Mouse (Mus musculus): ENCODE measurements around the gene Cwh43.

Cwh43 gene

GRCm38 (mm10) chr5:73399768-73400526 is 5.9 kb upstream of the Cwh43 start:
- DNase-seq (ENCODE audit: low read depth, low spot score), result no peak

- no peak for DNase-seq (ENCODE audit: low read depth, low spot score)
These were observed 4.5 kb upstream of the Cwh43 start for GRCm38 (mm10) chr5:73401341-73401740.

- peak; percentile 89 for DNase-seq (ENCODE audit: low read depth, low spot score)
These were observed 3.0 kb upstream of the Cwh43 start for GRCm38 (mm10) chr5:73402911-73403310.

GRCm38 (mm10) chr5:73403311-73404068 is 2.4 kb upstream of the Cwh43 start:
- DNase-seq (ENCODE audit: low read depth, low spot score), result no peak

- peak; percentile 76 for DNase-seq (ENCODE audit: low read depth, low spot score)
These were observed 1.1 kb upstream of the Cwh43 start for GRCm38 (mm10) chr5:73404790-73405189.

- peak; percentile 44 for DNase-seq (ENCODE audit: low read depth, low spot score)
These were observed 986 bp downstream of the Cwh43 start for GRCm38 (mm10) chr5:73406861-73407260.

- no peak for DNase-seq (ENCODE audit: low read depth, low spot score)
These were observed 4.1 kb downstream of the Cwh43 start for GRCm38 (mm10) chr5:73409970-73410369.

- DNase-seq (ENCODE audit: low read depth, low spot score), result no peak
These were observed 5.9 kb downstream of the Cwh43 start for GRCm38 (mm10) chr5:73411771-73412170.

GRCm38 (mm10) chr5:73414172-73414571 is 8.3 kb downstream of the Cwh43 start:
- DNase-seq (ENCODE audit: low read depth, low spot score), result no peak

GRCm38 (mm10) chr5:73419045-73419695 is 13.3 kb downstream of the Cwh43 start:
- peak; percentile 90 for DNase-seq (ENCODE audit: low read depth, low spot score)

- no peak for DNase-seq (ENCODE audit: low read depth, low spot score)
These were observed 20.9 kb downstream of the Cwh43 start for GRCm38 (mm10) chr5:73426824-73427223.

- DNase-seq (ENCODE audit: low read depth, low spot score), result peak; percentile 55
These were observed 25.7 kb downstream of the Cwh43 start for GRCm38 (mm10) chr5:73431581-73431980.

GRCm38 (mm10) chr5:73432805-73433204 is 26.9 kb downstream of the Cwh43 start:
- DNase-seq (ENCODE audit: low read depth, low spot score), result no peak

- DNase-seq (ENCODE audit: low read depth, low spot score), result no peak
These were observed 28.9 kb downstream of the Cwh43 start for GRCm38 (mm10) chr5:73434764-73435163.

GRCm38 (mm10) chr5:73442176-73442575 is 36.3 kb downstream of the Cwh43 start:
- DNase-seq (ENCODE audit: low read depth, low spot score), result no peak

GRCm38 (mm10) chr5:73450276-73450675 is 44.4 kb downstream of the Cwh43 start:
- no peak for DNase-seq (ENCODE audit: low read depth, low spot score)

GRCm38 (mm10) chr5:73454502-73455306 is 48.8 kb downstream of the Cwh43 start:
- no peak for DNase-seq (ENCODE audit: low read depth, low spot score)

GRCm38 (mm10) chr5:73455307-73455687 is 49.4 kb downstream of the Cwh43 start:
- DNase-seq (ENCODE audit: low read depth, low spot score), result no peak

GRCm38 (mm10) chr5:73468462-73469433 is 62.9 kb downstream of the Cwh43 start:
- DNase-seq (ENCODE audit: low read depth, low spot score), result no peak

All from R1 (cell line).